Mouse (Mus musculus): ENCODE results near the gene Tspan2.

Gene Tspan2

GRCm38 (mm10) chr3:102733050-102733449, 1.3 kb upstream of the Tspan2 start:
- in situ Hi-C loops (cut with MboI, MseI), result loop anchor here (5.0 kb wide), 1 partner anchor 444 kb away; no protein-coding TSS in a partner anchor

GRCm38 (mm10) chr3:102733936-102734312, 405 bp upstream of the Tspan2 start:
- in situ Hi-C loops (cut with MboI, MseI), result loop anchor here (5.0 kb wide), 1 partner anchor 443 kb away; no protein-coding TSS in a partner anchor

GRCm38 (mm10) chr3:102735031-102735558, 766 bp downstream of the Tspan2 start:
- in situ Hi-C loops (cut with MboI, MseI), result loop anchor here (5.0 kb wide), 1 partner anchor 1453 kb away; no protein-coding TSS in a partner anchor

- in situ Hi-C loops (cut with MboI, MseI), result loop anchor here (5.0 kb wide), 1 partner anchor 1453 kb away; no protein-coding TSS in a partner anchor
These were observed 1.3 kb downstream of the Tspan2 start for GRCm38 (mm10) chr3:102735638-102736037.

GRCm38 (mm10) chr3:102736436-102736835, 2.1 kb downstream of the Tspan2 start:
- in situ Hi-C loops (cut with MboI, MseI), result loop anchor here (5.0 kb wide), 1 partner anchor 1454 kb away; no protein-coding TSS in a partner anchor

- in situ Hi-C loops (cut with MboI, MseI), result loop anchor here (5.0 kb wide), 1 partner anchor 1455 kb away; no protein-coding TSS in a partner anchor
These were observed 2.8 kb downstream of the Tspan2 start for GRCm38 (mm10) chr3:102737106-102737505.

- in situ Hi-C loops (cut with MboI, MseI), result loop anchor here (5.0 kb wide), 1 partner anchor 1456 kb away; no protein-coding TSS in a partner anchor
These were observed 4.0 kb downstream of the Tspan2 start for GRCm38 (mm10) chr3:102738161-102738901.

- in situ Hi-C loops (cut with MboI, MseI), result loop anchor here (5.0 kb wide), 1 partner anchor 1457 kb away; no protein-coding TSS in a partner anchor
These were observed 4.6 kb downstream of the Tspan2 start for GRCm38 (mm10) chr3:102738926-102739325.

- in situ Hi-C loops (cut with MboI, MseI), result no loop called here
These were observed 8.4 kb downstream of the Tspan2 start for GRCm38 (mm10) chr3:102742725-102743124.

GRCm38 (mm10) chr3:102743202-102743601, 8.9 kb downstream of the Tspan2 start:
- in situ Hi-C loops (cut with MboI, MseI), result no loop called here

- in situ Hi-C loops (cut with MboI, MseI), result no loop called here
These were observed 9.6 kb downstream of the Tspan2 start for GRCm38 (mm10) chr3:102743781-102744471.

GRCm38 (mm10) chr3:102744657-102745056, 10.3 kb downstream of the Tspan2 start:
- in situ Hi-C loops (cut with MboI, MseI), result no loop called here

GRCm38 (mm10) chr3:102746174-102746573, 11.8 kb downstream of the Tspan2 start:
- in situ Hi-C loops (cut with MboI, MseI), result no loop called here

- in situ Hi-C loops (cut with MboI, MseI), result no loop called here
These were observed 13.7 kb downstream of the Tspan2 start for GRCm38 (mm10) chr3:102748038-102748437.

GRCm38 (mm10) chr3:102748686-102749085, 14.4 kb downstream of the Tspan2 start:
- in situ Hi-C loops (cut with MboI, MseI), result no loop called here

- in situ Hi-C loops (cut with MboI, MseI), result no loop called here
These were observed 16.8 kb downstream of the Tspan2 start for GRCm38 (mm10) chr3:102751136-102751535.

- in situ Hi-C loops (cut with MboI, MseI), result no loop called here
These were observed 17.2 kb downstream of the Tspan2 start for GRCm38 (mm10) chr3:102751536-102751935.

GRCm38 (mm10) chr3:102752053-102752452, 17.7 kb downstream of the Tspan2 start:
- in situ Hi-C loops (cut with MboI, MseI), result no loop called here

- in situ Hi-C loops (cut with MboI, MseI), result no loop called here
These were observed 18.1 kb downstream of the Tspan2 start for GRCm38 (mm10) chr3:102752457-102752856.

GRCm38 (mm10) chr3:102755801-102756200, 21.5 kb downstream of the Tspan2 start:
- in situ Hi-C loops (cut with MboI, MseI), result no loop called here

GRCm38 (mm10) chr3:102757019-102757418, 22.7 kb downstream of the Tspan2 start:
- in situ Hi-C loops (cut with MboI, MseI), result no loop called here

GRCm38 (mm10) chr3:102760236-102760635, 25.9 kb downstream of the Tspan2 start:
- in situ Hi-C loops (cut with MboI, MseI), result no loop called here
